Mouse (Mus musculus): ENCODE data around the gene Apip.

Gene Apip

DNA sequence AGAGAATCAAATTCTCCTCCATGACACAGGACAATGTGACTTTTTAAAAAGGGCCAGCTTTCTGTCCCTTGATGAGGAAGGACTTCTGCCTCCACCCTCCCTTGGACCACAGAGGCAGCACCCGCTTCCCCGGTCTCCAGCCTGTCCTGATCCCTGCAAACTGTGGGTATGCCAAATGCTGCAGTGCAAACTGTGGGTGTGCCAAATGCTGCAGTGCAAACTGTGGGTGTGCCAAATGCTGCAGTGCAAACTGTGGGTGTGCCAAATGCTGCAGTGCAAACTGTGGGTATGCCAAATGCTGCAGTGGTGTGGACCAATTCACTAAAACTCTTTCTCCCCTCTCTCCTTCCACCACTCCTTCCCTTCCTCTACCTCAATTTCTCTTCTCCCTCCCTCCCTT is 32.7 kb downstream of the Apip start:
- DNase-seq: no peak

DNA sequence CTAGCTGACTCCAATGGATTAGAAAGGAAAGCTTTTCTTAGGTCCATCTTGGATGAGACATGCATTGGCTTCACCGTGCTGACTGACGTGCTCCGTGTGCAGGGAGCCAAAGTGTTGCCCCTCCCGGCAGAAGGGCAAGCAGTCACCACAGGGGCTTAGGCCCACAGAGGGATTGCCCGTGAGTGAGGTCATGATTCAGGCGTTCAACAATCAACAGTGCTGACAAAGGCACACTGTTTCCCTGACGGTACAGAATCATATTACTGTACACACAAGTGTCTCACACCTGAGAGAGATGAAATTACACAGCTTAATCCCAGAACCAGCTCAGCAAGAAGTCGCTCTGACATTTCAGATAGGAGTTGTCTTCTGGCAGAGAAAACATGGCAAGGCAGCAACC is 38.2 kb downstream of the Apip start:
- no peak for DNase-seq

DNA sequence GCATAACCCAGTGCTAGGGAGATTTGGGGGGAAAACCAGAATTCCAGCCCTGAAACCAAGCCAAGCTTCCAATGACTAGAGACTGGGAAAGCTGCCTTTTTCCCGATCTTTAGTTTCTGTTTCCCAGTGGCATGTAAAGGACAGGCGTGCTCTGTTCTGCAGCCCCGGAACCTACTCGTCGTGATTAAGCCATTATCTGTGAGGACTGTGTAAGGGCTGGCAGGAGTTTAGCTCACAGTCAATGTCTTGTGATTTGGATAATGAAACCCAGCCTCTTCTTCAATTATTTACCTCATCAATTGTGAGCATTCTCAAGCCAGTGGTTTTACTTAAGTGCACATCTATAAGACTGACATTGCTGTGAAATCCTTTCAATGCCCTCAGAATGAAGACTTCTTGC is 43.7 kb downstream of the Apip start:
- DNase-seq: no peak

DNA sequence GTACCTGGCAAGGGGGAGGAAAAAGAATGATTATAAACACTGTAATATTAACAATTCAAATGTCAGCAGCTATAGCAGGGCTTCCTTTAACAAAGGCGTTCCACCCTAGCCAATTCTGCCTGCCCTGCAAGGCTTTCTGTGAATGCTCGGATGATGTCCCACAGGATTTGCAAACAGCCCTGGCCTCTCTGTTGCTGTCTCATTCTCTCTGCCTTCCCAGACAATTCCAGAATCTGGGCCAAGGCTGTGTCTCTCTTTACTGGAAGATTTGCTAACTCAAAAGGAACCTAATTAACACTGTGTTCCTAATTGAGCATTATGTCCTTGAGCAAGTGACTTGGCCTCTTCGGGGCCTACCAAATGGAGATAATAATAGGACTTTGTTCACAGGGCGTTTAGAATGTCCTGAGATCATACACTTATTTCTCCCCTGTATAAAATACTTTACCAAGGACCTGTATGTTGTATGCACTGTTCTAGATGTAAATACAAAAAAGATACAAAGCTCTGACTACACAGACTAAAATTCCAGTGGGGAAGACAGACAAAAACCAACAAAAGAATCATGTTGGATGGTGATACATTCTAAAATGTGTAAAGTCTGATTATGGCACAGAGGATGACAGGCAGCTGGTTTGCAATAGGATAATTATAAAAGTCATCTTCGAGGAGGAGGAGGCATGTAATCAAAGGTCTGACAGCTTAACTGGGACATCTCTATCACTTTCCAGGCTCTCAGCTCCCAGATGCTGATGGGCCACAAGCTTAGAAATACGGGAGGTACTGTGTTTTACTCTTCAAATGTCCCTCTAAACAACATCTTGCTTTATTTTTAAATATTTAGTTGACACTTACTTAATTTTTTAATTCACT is 45.1 kb downstream of the Apip start:
- no peak for DNase-seq

DNA sequence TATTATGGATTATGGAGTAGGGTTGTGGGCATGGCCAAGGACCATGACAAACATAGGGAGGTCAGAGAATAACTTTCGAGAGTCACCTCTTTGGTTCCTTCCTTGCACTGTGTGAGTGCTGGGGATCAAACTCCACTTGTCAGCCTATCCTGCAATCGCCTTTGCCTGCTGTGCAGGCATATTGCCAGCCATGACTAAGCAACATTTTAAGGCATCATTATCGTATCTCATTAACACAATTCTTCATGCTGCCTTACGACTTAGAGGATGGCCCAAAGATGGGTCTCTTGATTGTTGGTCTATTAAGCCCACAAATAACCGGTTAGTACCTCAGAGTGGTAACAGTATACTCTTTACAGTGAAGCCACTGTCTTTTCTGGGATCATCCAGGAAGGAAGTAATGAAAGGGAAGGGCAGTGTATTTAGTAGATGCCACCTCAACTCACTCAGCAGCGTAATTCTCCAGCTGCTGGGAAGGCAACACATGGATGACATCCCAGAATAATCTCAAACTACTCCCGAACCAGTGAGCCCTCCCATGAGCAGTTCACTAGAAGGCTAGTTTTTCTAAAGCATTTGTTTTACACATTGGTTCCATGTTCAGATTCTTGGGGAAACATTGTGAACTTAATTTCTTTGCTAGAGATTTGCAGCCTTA is 45.9 kb downstream of the Apip start:
- no peak for DNase-seq

DNA sequence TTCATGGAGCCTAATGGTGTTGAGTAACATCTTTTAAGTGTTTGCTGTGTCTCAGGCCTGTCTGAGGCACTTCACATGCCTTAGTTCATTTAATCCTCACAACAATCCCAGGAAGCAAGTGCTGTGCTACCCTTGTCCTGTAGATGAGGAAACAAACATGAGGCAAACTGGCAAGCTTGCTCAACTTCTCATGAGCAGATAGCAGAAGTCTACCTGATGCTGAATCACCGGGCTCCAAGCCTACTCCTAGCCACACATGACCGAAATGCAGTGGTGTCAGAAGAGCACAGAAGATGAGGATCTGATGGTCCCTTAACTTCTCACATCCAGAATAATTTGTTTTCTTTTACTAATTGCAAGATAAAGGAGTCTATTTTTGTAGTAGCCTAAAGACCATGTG is 56.2 kb downstream of the Apip start:
- no peak for DNase-seq

DNA sequence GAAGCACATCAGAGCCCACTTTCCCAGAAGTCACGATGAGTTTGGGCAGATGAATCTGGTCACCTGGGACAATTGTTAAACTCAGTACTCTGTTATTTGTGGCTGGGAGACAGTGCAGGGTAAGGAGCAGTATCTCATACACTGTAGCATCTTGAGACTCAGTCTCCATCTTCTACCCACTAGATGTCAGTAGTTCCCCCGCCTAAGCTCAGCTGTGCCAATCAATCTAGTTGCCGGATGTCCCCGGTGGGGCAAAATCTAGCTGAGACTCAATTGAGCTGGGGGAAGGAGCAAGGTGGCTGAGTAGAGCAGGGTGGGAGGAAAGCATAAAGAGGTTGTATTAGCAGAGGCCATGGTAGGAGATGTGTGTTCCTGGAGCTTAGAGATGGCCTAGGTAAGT is 57.7 kb downstream of the Apip start:
- no peak for DNase-seq

DNA sequence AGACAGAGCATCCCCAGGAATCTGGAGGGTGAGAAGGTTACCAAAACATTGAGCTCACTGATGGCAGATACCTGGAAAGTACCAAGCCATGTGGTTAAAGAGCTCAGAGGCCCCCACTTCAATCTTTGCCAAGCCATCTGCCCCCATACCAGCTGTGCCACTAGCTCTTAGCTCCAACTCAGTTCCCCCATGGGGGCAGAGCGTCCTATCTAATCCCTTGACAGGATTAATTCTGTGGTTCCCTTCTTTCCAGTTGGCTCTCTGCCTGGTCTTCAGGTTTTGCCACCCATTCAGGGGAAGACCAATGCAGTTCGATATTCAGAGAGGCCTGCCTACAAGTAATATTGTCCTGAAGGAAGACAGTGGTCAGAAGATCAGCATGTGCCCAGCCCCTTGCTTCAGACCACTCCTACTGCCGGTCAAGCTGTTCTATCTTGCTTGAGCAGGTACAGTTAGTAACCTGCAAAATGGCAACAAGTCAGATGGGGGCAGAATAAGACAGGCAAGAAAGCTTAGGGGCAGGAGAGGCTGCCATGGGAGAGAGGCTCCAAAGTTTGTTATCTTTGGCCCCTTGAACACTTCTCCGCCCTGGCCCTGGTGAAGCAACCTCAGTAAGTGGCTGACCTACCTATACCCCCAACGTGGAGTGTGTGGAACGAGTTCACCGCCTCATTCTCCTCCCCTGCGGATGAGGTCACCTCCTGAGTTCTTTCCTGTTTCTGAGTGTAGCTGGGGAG is 65.2 kb downstream of the Apip start:
- DNase-seq: no peak

Measured in right cerebral cortex, postnatal 14 days (tissue).